Mouse (Mus musculus) T-helper 17 cell (primary cell): ENCODE data around the gene Aplnr.

Experiments used
- in situ Hi-C, 2 experiments: fragments of 300-600 bp; cut with MboI, MseI; formaldehyde crosslinking; loops; 1 replicate in 1 of 2; 2 replicates in 1 of 2; pipeline ENCODE4 v1.15.1; 2025; ENCODE audit warnings: high pct_unique_total_duplicates in 2 of 2

Aplnr gene

DNA sequence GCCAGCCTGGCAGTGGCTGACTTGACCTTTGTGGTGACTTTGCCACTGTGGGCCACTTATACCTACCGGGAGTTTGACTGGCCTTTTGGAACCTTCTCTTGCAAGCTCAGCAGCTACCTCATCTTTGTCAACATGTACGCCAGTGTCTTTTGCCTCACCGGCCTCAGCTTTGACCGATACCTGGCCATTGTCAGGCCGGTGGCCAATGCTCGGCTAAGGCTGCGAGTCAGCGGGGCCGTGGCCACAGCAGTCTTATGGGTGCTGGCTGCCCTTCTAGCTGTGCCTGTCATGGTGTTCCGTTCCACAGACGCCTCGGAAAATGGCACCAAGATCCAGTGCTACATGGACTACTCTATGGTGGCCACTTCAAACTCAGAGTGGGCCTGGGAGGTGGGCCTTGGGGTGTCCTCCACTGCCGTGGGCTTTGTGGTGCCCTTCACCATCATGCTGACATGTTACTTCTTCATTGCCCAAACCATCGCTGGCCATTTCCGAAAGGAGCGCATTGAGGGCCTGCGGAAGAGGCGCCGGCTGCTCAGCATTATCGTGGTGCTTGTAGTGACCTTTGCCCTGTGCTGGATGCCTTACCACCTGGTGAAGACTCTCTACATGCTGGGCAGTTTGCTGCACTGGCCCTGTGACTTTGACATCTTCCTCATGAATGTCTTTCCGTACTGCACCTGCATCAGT, 951 bp downstream of the Aplnr start:
- in situ Hi-C loops, result no loop called here

DNA sequence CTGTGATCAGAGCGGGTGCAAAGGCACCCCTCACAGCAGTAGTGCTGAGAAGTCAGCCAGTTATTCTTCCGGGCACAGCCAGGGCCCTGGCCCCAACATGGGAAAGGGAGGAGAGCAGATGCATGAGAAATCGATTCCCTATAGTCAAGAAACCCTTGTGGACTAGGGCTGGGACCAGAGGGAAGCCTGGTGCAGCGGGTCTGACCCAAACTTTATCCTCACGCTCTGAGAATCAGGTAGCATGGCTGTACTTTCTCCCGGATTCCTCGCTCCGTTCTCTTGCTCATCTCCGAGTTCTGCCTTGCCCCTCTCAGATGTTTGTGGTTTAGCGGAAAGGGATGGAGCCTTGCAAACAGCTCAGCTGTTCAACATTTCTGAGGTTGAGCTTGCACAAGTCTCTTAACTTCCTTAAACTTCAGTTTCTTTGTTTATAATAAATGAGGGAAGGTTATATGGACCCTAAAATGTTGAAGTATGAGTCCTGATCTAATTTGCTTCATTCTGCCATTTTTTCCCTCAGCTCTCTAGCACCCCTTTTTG, 1.6 kb downstream of the Aplnr start:
- in situ Hi-C loops, result no loop called here

- in situ Hi-C loops, result no loop called here
These were observed 2.1 kb downstream of the Aplnr start for GRCm38 (mm10) chr2:85138143-85138542.

DNA sequence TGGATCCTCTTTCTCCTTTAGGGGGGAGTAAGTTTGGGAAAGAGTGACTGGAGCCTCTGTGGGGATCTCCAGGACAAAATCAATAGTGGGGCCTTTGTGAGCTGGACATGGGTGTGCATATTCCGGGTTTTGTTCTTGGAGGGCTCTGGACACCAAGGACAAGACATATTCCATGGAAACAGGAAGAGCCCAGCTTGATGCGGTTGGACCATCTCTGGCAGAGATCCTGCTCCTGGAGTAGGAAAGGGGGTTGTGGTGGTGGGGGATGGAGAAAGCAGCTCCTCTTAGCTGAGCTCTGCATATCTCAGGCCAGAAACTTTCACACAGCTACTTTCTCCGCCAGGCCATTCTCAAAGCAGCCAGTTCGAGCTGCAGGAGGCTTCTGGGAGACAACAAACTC, 3.4 kb downstream of the Aplnr start:
- in situ Hi-C loops, result no loop called here

DNA sequence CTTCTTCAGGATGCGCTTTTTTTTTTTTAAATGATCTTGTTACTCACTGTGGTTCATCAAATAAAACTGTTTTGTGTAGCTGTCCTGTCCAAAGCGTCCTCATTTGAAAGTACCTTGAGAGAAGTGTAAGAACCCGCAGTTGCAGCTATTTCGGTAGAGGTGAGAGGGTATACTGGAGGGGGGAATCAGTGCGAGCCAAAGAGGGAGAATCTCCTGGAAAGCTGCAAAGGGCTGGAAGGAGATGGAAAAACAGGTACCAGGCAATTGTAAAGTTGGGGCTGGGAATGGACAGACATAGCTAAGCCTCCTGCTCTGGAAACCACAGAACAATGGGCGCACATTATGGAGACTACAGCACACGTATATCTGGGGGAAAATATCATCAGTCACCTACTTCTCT, 3.8 kb downstream of the Aplnr start:
- in situ Hi-C loops, result no loop called here

GRCm38 (mm10) chr2:85140833-85141232, 4.8 kb downstream of the Aplnr start:
- in situ Hi-C loops, result no loop called here

GRCm38 (mm10) chr2:85144908-85145307, 8.9 kb downstream of the Aplnr start:
- in situ Hi-C loops, result no loop called here

GRCm38 (mm10) chr2:85145346-85145745, 9.3 kb downstream of the Aplnr start:
- in situ Hi-C loops, result no loop called here

GRCm38 (mm10) chr2:85147481-85147880, 11.5 kb downstream of the Aplnr start:
- in situ Hi-C loops, result no loop called here

DNA sequence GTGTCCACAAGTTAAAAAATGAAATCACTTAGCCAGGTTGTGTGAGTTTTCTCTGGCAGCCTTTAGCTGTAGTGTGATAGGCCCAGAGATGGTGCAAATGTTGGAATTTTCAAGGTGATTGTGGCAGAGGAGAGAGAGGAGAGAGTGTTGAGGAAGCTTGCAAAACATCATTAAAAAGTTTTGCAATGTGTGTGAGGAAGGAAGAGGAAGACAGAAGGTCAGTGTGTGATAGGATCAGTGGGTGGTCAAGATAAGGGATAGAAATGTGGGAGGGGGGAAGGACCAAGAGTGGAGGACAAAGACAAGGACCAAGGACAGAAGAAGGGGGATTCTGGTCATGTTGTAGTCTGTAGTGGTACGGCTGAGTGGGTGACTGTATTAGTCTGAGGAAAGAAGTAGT, 14.3 kb downstream of the Aplnr start:
- in situ Hi-C loops, result no loop called here

DNA sequence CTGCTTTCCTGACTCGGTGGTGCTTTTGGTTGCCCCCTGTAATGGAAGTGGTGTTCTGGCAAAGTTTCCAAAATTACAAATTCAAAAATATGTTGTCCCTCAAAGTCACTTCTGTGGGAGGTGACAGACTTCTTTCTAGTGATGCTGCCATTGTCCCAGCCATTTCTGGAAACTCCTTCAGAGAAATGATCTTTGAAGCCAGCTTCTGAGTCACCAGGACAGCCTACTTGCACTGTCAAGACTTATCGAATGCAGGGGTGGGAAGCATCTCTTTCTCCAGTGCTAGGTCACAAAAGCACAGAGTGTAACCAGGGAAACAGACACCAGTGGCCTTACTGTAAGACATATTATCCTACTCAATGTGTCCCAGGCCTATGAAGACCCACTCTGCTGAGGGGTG, 15.2 kb downstream of the Aplnr start:
- in situ Hi-C loops, result no loop called here

GRCm38 (mm10) chr2:85155334-85155733, 19.3 kb downstream of the Aplnr start:
- in situ Hi-C loops, result no loop called here

DNA sequence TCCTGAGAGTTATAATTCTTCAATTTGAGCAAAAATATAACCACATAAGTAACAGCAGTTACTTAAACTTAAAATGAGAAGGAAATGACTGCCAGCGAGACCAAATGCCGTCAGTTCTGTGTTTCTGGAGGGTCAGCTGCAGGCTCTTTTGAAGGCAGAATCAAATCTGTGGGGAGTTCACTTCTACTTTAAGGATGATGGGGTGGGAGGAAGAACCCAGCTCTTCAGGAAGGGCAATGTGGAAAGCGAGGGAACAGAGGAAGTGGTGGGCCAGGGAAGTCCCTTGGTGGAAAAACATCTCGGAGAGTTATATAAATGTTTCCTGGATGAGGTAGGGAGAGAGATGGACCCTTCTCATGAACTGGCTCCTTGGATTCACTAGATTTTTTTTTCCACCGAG, 20.1 kb downstream of the Aplnr start:
- in situ Hi-C loops, result no loop called here

GRCm38 (mm10) chr2:85157382-85157781, 21.4 kb downstream of the Aplnr start:
- in situ Hi-C loops, result no loop called here

GRCm38 (mm10) chr2:85160901-85161637, 25.0 kb downstream of the Aplnr start:
- in situ Hi-C loops, result no loop called here

DNA sequence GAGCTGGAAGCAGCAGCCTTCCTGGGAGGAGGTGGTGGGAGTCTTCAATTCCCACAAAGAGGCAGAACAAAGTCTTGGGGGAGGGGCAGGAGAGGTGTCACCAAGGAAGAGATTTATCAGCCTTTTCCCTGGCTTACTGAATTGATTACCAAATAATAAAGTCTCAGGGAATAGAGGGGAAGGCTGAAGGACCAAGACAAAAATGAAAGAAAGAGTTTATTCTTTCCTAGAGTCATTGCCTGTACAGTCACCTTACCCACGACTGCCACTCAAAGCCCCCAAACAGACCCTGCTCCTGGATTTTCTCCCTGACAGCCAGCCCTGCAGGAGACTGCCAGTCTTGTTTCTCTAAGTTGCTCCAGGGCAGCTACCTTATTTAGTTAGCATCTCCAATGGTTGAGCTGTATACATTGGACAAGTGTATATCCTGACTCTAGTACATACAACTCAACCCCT, 25.6 kb downstream of the Aplnr start:
- in situ Hi-C loops, result no loop called here

DNA sequence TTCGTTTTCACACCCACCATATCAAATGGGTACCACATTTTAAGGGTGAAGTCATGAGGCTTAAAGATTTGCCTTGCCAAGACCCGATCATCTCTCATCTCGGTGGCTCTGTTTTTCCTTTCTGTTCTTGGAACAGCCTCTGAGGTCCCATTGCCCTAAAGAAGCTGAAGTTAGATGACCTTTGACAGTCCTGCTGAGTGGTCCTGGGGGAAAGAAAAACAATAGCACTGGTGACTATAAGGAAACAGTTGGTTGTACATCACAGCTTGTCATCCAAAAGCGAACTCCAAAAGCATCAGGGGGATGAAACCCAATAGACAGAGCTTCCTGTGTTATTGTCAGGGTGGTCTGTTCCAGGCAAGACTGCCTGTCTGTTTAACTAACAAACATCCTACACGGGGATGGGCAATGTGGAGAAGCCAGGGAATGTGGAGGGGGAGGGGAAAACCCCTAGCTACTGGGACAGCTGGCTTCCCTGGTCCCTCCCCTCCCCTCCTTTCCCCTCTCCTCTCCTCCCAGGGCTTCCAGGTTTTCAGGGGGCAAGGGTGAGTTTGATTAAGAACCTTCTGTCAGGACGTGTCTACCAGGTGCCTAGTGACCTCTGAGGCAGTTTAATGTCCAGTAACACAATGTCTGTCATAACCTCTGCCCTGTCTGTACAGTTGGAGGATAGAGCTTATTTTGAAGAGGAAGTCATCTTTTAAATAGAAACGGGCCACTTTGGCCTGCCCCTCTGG, 27.5 kb downstream of the Aplnr start:
- in situ Hi-C loops, result no loop called here

DNA sequence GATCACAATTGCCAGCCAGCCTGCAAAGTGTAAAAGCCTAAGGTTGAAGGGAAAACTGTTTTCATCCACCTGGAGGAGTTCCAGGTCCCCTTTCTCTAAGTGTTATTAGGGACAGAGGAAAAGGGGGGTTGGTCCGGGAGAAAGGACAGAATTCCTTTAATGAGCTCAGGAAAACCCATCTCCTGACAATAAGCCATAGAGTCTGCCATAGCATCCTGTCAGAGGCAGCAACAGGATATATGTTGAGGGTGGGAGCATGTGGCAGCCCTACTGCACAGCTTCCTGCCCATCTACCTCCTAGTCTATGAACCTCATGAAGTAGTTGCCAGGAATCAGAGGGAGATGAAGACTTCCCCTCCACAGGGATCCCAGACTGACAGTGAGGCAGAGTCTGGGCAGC, 31.6 kb downstream of the Aplnr start:
- in situ Hi-C loops, result no loop called here

DNA sequence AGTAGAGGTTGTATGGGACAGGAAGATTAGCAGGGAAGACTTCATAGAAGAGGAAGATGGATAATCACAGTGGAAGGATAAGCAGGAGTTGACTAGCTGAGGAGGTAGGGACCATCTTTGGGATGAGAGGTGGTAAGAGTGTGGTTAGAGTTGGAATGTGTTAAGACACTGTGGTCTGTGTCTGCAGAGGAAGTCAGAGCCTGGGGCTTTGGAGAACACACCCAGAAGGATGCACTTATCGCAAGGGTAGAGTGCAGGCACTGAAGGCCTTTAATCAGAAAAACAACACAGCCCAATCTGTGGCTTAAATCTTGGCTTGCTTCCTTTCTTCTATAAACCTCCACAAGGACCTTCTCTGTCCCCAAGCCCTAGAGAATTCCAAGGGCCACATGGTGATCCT, 32.3 kb downstream of the Aplnr start:
- in situ Hi-C loops, result no loop called here

DNA sequence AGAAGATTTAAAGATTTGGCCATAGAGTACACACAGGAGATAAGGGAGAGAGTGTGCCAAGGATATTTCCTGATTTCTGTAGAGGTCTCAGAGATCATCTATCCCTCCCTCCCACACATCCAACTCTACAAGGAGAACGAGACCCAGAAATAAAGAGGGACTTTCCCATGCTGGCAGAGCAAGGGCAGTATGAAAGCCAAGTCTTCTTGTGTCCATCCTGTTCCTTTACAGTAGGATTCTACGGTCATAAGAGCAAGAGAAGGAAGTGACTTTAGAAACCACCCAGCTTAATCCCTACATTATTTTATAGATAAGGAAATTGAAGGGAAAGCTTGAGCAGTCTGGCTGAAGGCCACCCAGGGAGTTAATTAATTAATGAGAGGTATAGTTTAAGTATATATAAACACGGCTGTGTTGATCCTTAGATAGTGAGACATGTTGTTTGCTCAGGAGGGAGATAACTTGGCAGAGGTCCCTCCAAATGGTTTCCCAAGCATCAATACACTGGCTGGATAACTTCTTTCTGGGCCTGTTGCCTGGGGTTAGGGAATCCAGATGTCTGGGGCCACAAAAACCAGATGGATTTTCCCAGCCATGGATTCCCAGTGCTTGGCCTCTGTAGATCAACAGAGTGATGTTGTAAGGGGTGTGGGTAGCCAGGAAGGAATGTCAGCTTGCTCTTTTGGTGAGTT, 36.2 kb downstream of the Aplnr start:
- in situ Hi-C loops, result no loop called here

DNA sequence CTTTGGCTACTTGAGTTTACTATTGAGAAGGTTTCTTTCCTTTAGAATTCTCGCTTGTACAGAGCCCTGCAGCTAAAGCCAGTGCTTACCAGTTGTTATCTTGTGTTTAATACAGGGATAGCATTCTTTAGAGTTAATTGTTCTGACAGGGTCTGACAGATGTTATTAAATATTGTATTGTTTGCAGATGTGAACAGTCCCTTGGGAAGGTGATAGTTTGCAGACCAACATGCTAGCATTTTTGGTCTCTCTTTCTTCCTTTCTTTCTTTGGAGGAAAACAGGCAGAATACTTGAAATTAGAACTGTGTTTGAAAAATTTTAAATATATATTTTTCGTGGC, 36.7 kb downstream of the Aplnr start:
- in situ Hi-C loops, result no loop called here

GRCm38 (mm10) chr2:85173545-85173944, 37.5 kb downstream of the Aplnr start:
- in situ Hi-C loops, result no loop called here
